Mouse (Mus musculus) heart, embryonic 11.5 days (tissue): ENCODE results near the gene Ifitm10. TPM values are rescaled to one million over a fixed set of nuclear protein-coding genes. Genes with fewer than 3 reads are reported as not detected.
"Not testable (repeated sequence)": the region's sequence is repeated elsewhere in the genome, so short reads cannot be mapped to it uniquely, and the experiment has no call there.

Source experiments
- ATAC-seq: fragments of 200-750 bp; cut with Nextera tagmentation; replicated peaks from 2 replicates; pipeline ENCODE4 v1.8.0; 2017; ENCODE audit warnings: moderate library complexity; ENCODE audit not compliant: insufficient number of reproducible peaks, low FRiP score, low TSS enrichment
- H3K27ac ChIP-seq: fragments of 300-500 bp; sonication (generic); 2 replicates; pipeline ENCODE4 v1.5.1; 2014; ENCODE audit warnings: mild to moderate bottlenecking, low read depth, low read length
- H3K27me3 ChIP-seq: fragments of 300-500 bp; sonication (generic); 2 replicates; pipeline ENCODE4 v1.6.1; 2014; ENCODE audit warnings: mild to moderate bottlenecking, low read length, mixed read lengths; ENCODE audit not compliant: control insufficient read depth, insufficient read depth
- H3K36me3 ChIP-seq: fragments of 300-500 bp; sonication (generic); 2 replicates; pipeline ENCODE4 v1.6.1; 2014; ENCODE audit warnings: mild to moderate bottlenecking, low read length, moderate library complexity, mixed read lengths; ENCODE audit not compliant: control insufficient read depth, insufficient read depth
- H3K4me1 ChIP-seq: fragments of 300-500 bp; sonication (generic); 2 replicates; pipeline ENCODE4 v1.6.1; 2014; ENCODE audit warnings: low read length; ENCODE audit not compliant: control insufficient read depth, insufficient read depth
- H3K4me2 ChIP-seq: fragments of 300-500 bp; sonication (generic); 2 replicates; pipeline ENCODE4 v1.6.1; 2014; ENCODE audit warnings: mild to moderate bottlenecking, moderate library complexity
- H3K4me3 ChIP-seq: fragments of 300-500 bp; sonication (generic); 2 replicates; pipeline ENCODE4 v1.5.1; 2014; ENCODE audit warnings: low read depth, low read length
- H3K9ac ChIP-seq: fragments of 300-500 bp; sonication (generic); 2 replicates; pipeline ENCODE4 v1.6.1; 2014; ENCODE audit warnings: mild to moderate bottlenecking, low read depth, low read length, moderate library complexity
- H3K9me3 ChIP-seq: fragments of 300-500 bp; sonication (generic); replicated peaks from 2 replicates; pipeline ENCODE4 v1.6.1; 2016; ENCODE audit warnings: low read length; ENCODE audit not compliant: control insufficient read depth
- WGBS: fragments of 180-500 bp; shearing (Covaris S2); extraction: QIAGEN DNeasy Blood & Tissue Kit; methylation state at CpG from one replicate; pipeline ENCODE4 v1.1.7; 2014; ENCODE audit not compliant: insufficient replicate concordance; 5-methylcytosine and 5-hydroxymethylcytosine counted together
- polyA plus RNA-seq: library from polyadenylated mRNA; unstranded; fragments of >200 nt; fragmentation: Nextera tagmentation; extraction: Ambion mirVana; gene quantifications from 2 replicates; pipeline ENCODE4 v1.2.1, GENCODE M21; 2014

Gene Ifitm10
- polyA plus RNA-seq, 1 experiment from 2014 or later: 7.6 TPM

- Histone ChIP-seq H3K36me3 (no peaks in the 10 kb centered on the region), H3K9ac (peak overlapping the region; percentile 23; the same call in 1 of the 2 replicates), H3K4me1 (peaks cover 58% of the 10 kb centered on the region), H3K27ac (peak overlapping the region; percentile 97), H3K27me3 (no peaks in the 10 kb centered on the region), H3K4me2 (no peak overlapping the region), H3K4me3 (no peak overlapping the region), H3K9me3 (no peaks in the 10 kb centered on the region)
- peak; percentile 85 for ATAC-seq
- WGBS: 13% methylated on average over 9 of the region's 9 CpGs
Observed at GRCm38 (mm10) chr7:142330271-142330724, 43.3 kb downstream of the Ifitm10 start.

GRCm38 (mm10) chr7:142328507-142328906 lies 45.0 kb downstream of the Ifitm10 start:
- H3K4me2 ChIP-seq: no peak overlapping the region
- 56% methylated on average over 3 of the region's 3 CpGs for WGBS
- H3K9ac ChIP-seq: no peak overlapping the region
- H3K36me3 ChIP-seq: no peaks in the 10 kb centered on the region
- no peak for ATAC-seq
- H3K4me3 ChIP-seq: no peak overlapping the region
- H3K4me1 ChIP-seq: peaks cover 56% of the 10 kb centered on the region
- H3K27me3 ChIP-seq: no peaks in the 10 kb centered on the region
- no peaks in the 10 kb centered on the region for H3K9me3 ChIP-seq
- peak overlapping the region; percentile 97 for H3K27ac ChIP-seq

GRCm38 (mm10) chr7:142326714-142327445 lies 46.7 kb downstream of the Ifitm10 start:
- no peak for ATAC-seq
- H3K9ac ChIP-seq: no peak overlapping the region
- 14% methylated on average over 9 of the region's 9 CpGs for WGBS
- no peak overlapping the region for H3K4me2 ChIP-seq
- no peaks in the 10 kb centered on the region for H3K27me3 ChIP-seq
- no peaks in the 10 kb centered on the region for H3K9me3 ChIP-seq
- H3K27ac ChIP-seq: peak overlapping the region; percentile 82
- no peak overlapping the region for H3K4me3 ChIP-seq
- H3K36me3 ChIP-seq: no peaks in the 10 kb centered on the region
- peaks cover 52% of the 10 kb centered on the region for H3K4me1 ChIP-seq

GRCm38 (mm10) chr7:142323396-142324117 lies 50.0 kb downstream of the Ifitm10 start:
- H3K9me3 ChIP-seq: no peaks in the 10 kb centered on the region
- no peaks in the 10 kb centered on the region for H3K27me3 ChIP-seq
- H3K9ac ChIP-seq: no peak overlapping the region
- no peak for ATAC-seq
- WGBS: 81% methylated on average over 12 of the region's 12 CpGs
- no peak overlapping the region for H3K27ac ChIP-seq
- H3K36me3 ChIP-seq: no peaks in the 10 kb centered on the region
- H3K4me3 ChIP-seq: no peak overlapping the region
- H3K4me2 ChIP-seq: no peak overlapping the region
- H3K4me1 ChIP-seq: peaks cover 43% of the 10 kb centered on the region

GRCm38 (mm10) chr7:142322641-142323040 lies 50.9 kb downstream of the Ifitm10 start:
- 85% methylated on average over 6 of the region's 6 CpGs for WGBS
- no peak for ATAC-seq
- peaks cover 40% of the 10 kb centered on the region for H3K4me1 ChIP-seq

GRCm38 (mm10) chr7:142321637-142322306 lies 51.8 kb downstream of the Ifitm10 start:
- H3K9ac ChIP-seq, H3K27me3 ChIP-seq, ATAC-seq, H3K36me3 ChIP-seq, H3K4me3 ChIP-seq, H3K9me3 ChIP-seq, H3K4me2 ChIP-seq: not testable (repeated sequence)
- WGBS: 48% methylated on average over 4 of the region's 10 CpGs
- Histone ChIP-seq H3K4me1 (peaks cover 40% of the 10 kb centered on the region), H3K27ac (peak overlapping the region; percentile 41; the same call in 1 of the 2 replicates)

More at GRCm38 (mm10) chr7:142322641-142323040, 50.9 kb downstream of the Ifitm10 start:
- Histone ChIP-seq H3K4me3 (no peak overlapping the region), H3K4me2 (no peak overlapping the region), H3K27ac (no peak overlapping the region), H3K27me3 (no peaks in the 10 kb centered on the region), H3K9me3 (no peaks in the 10 kb centered on the region), H3K36me3 (no peaks in the 10 kb centered on the region), H3K9ac (no peak overlapping the region)

- ATAC-seq: no peak
- Histone ChIP-seq H3K4me1 (peaks cover 35% of the 10 kb centered on the region), H3K36me3 (no peaks in the 10 kb centered on the region), H3K9ac (0 out of 2 replicates have a peak overlapping the region, but pooled peaks have one; percentile 49), H3K4me3 (no peak overlapping the region), H3K9me3 (no peaks in the 10 kb centered on the region), H3K27me3 (no peaks in the 10 kb centered on the region), H3K27ac (peak overlapping the region; percentile 66), H3K4me2 (no peak overlapping the region)
- 12% methylated on average over 2 of the region's 2 CpGs for WGBS
Observed at GRCm38 (mm10) chr7:142320906-142321305, 52.6 kb downstream of the Ifitm10 start.

GRCm38 (mm10) chr7:142319124-142319523 lies 54.4 kb downstream of the Ifitm10 start:
- WGBS: 84% methylated on average over 11 of the region's 11 CpGs
- H3K9ac ChIP-seq: no peak overlapping the region
- H3K9me3 ChIP-seq: no peaks in the 10 kb centered on the region
- H3K27me3 ChIP-seq: no peaks in the 10 kb centered on the region
- no peak overlapping the region for H3K27ac ChIP-seq
- no peak for ATAC-seq
- H3K4me1 ChIP-seq: peaks cover 30% of the 10 kb centered on the region
- H3K4me3 ChIP-seq: no peak overlapping the region
- H3K36me3 ChIP-seq: no peaks in the 10 kb centered on the region
- H3K4me2 ChIP-seq: no peak overlapping the region
